Mouse (Mus musculus) limb, embryonic 14.5 days (tissue): ENCODE measurements at regions not wholly inside any gene's neighbourhood (a gene's known extent, or its start where the extent isn't known, plus 50 kb on each side); places are given as distances from the start of the nearest gene placed in this dataset.

ENCODE experiments used
- ATAC-seq: fragments of 200-750 bp; cut with Nextera tagmentation; 2 replicates; pipeline ENCODE4 v1.8.0; 2017; ENCODE audit warnings: low read depth, moderate number of reproducible peaks, moderate TSS enrichment; ENCODE audit not compliant: low FRiP score
- DNase-seq: peaks from one replicate; pipeline ENCODE4 v3.0.0-alpha.2; 2015; ENCODE audit warnings: low spot score
- H3K27ac ChIP-seq: fragments of 300-500 bp; sonication (generic); replicated peaks from 2 replicates; pipeline ENCODE4 v1.5.1; 2014; ENCODE audit warnings: low read depth, mild to moderate bottlenecking, low read length, moderate library complexity, mixed read lengths
- H3K27me3 ChIP-seq: fragments of 300-500 bp; sonication (generic); 2 replicates; pipeline ENCODE4 v1.6.1; 2014; ENCODE audit warnings: low read length, mixed read lengths; ENCODE audit not compliant: control insufficient read depth, insufficient read depth
- H3K36me3 ChIP-seq: fragments of 300-500 bp; sonication (generic); 2 replicates; pipeline ENCODE4 v1.6.1; 2014; ENCODE audit warnings: mild to moderate bottlenecking, low read length, moderate library complexity, mixed read lengths; ENCODE audit not compliant: control insufficient read depth, insufficient read depth
- H3K4me1 ChIP-seq: fragments of 300-500 bp; sonication (generic); 2 replicates; pipeline ENCODE4 v1.6.1; 2014; ENCODE audit warnings: antibody characterized with exemption, low read length, mixed read lengths; ENCODE audit not compliant: control insufficient read depth, insufficient read depth
- H3K4me2 ChIP-seq: fragments of 300-500 bp; sonication (generic); replicated peaks from 2 replicates; pipeline ENCODE4 v1.6.1; 2014; ENCODE audit warnings: low read depth, mild to moderate bottlenecking, low read length, moderate library complexity; ENCODE audit not compliant: severe bottlenecking
- H3K4me3 ChIP-seq: fragments of 300-500 bp; sonication (generic); replicated peaks from 2 replicates; pipeline ENCODE4 v1.5.1; 2014; ENCODE audit warnings: low read length
- H3K9ac ChIP-seq: fragments of 300-500 bp; sonication (generic); 2 replicates; pipeline ENCODE4 v1.6.1; 2014; ENCODE audit warnings: mild to moderate bottlenecking, low read depth, low read length, moderate library complexity; ENCODE audit not compliant: severe bottlenecking
- H3K9me3 ChIP-seq: fragments of 300-500 bp; sonication (generic); 2 replicates; pipeline ENCODE4 v1.6.1; 2016; ENCODE audit warnings: low read length; ENCODE audit not compliant: control insufficient read depth
- POLR2A ChIP-seq: fragments of 200-500 bp; IDR thresholded peaks from 2 replicates; pipeline ENCODE4 v1.8.0; 2012; ENCODE audit warnings: inconsistent platforms, mild to moderate bottlenecking, moderate library complexity, borderline replicate concordance; ENCODE audit not compliant: insufficient read depth, insufficient read length; ENCODE audit errors: extremely low read depth
- WGBS: fragments of 180-500 bp; shearing (Covaris S2); extraction: QIAGEN DNeasy Blood & Tissue Kit; methylation state at CpG from one replicate; pipeline ENCODE4 v1.1.7; 2014; 5-methylcytosine and 5-hydroxymethylcytosine counted together

- DNase-seq (no peak), ATAC-seq (no peak)
- no peak for TF ChIP-seq POLR2A
- WGBS = 80% methylated on average over 6 of the region's 6 CpGs
- no peaks in the 10 kb centered on the region for H3K27me3 ChIP-seq
- no peak overlapping the region for H3K9ac ChIP-seq
- no peaks in the 10 kb centered on the region for H3K36me3 ChIP-seq
- no peaks in the 10 kb centered on the region for H3K9me3 ChIP-seq
- H3K4me2 ChIP-seq = no peak overlapping the region
- no peaks in the 10 kb centered on the region for H3K4me1 ChIP-seq
- H3K4me3 ChIP-seq = no peak overlapping the region
- no peak overlapping the region for H3K27ac ChIP-seq
Observed at GRCm38 (mm10) chr7:110715545-110715944, 52.5 kb upstream of the Ampd3 start.

- Histone ChIP-seq H3K36me3 (no peaks in the 10 kb centered on the region), H3K4me1 (no peaks in the 10 kb centered on the region), H3K27me3 (no peaks in the 10 kb centered on the region), H3K4me3 (no peak overlapping the region), H3K4me2 (no peak overlapping the region), H3K9ac (no peak overlapping the region), H3K9me3 (no peaks in the 10 kb centered on the region), H3K27ac (no peak overlapping the region)
- no peak for DNase-seq
- no peak for ATAC-seq
- 80% methylated on average over 6 of the region's 6 CpGs for WGBS
- TF ChIP-seq POLR2A = no peak
Observed at GRCm38 (mm10) chr7:110717104-110717503, 50.9 kb upstream of the Ampd3 start.
